20 mouse cellular contexts compared by ENCODE assay signal in genomic region chr1:152040053-152040452, GRCm38 (mm10). TPM values are rescaled to one million over a fixed set of nuclear protein-coding genes. Genes with fewer than 3 reads are reported as not detected.
DNase-seq lines count a peak whose midpoint lies in the region; ATAC-seq and TF ChIP-seq lines count a peak whose summit lies in the region.
"Had no signal": no experiment of that assay in that cellular context is flagged by ENCODE, and none has a peak within 500 bp of the region (broad histone marks: within the 10 kb centered on the region; RNA-seq: fewer than 3 reads in every experiment).

No protein-coding gene starts in this region.

- DNase-seq in hindbrain, embryonic 14.5 days (ENCODE audit: low spot score) = no peak
- DNase-seq in lung, adult 2 months = no peak
- DNase-seq: adrenal gland, adult 2 months; adrenal gland, postnatal 25 days; cerebellum, adult 18-20 months; cerebellum, adult 9-11 months; cerebellum, postnatal 36 days; gastrocnemius, adult 2 months; gastrocnemius, postnatal 36 days; heart, postnatal 4 days had no signal

- WGBS in hindbrain, embryonic 14.5 days = 82% methylated on average over 7 of the region's 7 CpGs
- WGBS in hindbrain, embryonic 13.5 days = 75% methylated on average over 7 of the region's 7 CpGs
- WGBS in intestine, embryonic 15.5 days = 51% methylated on average over 7 of the region's 7 CpGs
- 60% methylated on average over 7 of the region's 7 CpGs for WGBS in stomach, embryonic 15.5 days
- WGBS in lung, adult 2 months = 65% methylated on average over 7 of the region's 7 CpGs

- no peak for TF ChIP-seq CTCF in lung, adult 2 months (IDR thresholded peaks at IDR 0.05; ENCODE audit: insufficient read depth, low read length)

- no peak overlapping the region for H3K9ac ChIP-seq in hindbrain, embryonic 14.5 days
- H3K9ac ChIP-seq in hindbrain, embryonic 13.5 days = no peak overlapping the region
- no peak overlapping the region for H3K9ac ChIP-seq in intestine, embryonic 15.5 days
- H3K9ac ChIP-seq in stomach, embryonic 15.5 days = no peak overlapping the region
- H3K9ac ChIP-seq: embryonic facial prominence, embryonic 13.5 days; forebrain, embryonic 12.5 days; heart, embryonic 13.5 days; hindbrain, embryonic 12.5 days had no signal

- H3K27me3 ChIP-seq in hindbrain, embryonic 14.5 days (ENCODE audit: control insufficient read depth, insufficient read depth, low read length) = no peaks in the 10 kb centered on the region
- no peaks in the 10 kb centered on the region for H3K27me3 ChIP-seq in hindbrain, embryonic 13.5 days
- H3K27me3 ChIP-seq in intestine, embryonic 15.5 days (replicated peaks) = no peaks in the 10 kb centered on the region
- H3K27me3 ChIP-seq in stomach, embryonic 15.5 days (replicated peaks) = no peaks in the 10 kb centered on the region
- H3K27me3 ChIP-seq: CH12.LX; embryonic facial prominence, embryonic 13.5 days; forebrain, embryonic 12.5 days; heart, embryonic 13.5 days; hindbrain, embryonic 12.5 days had no signal

- H3K4me2 ChIP-seq in hindbrain, embryonic 14.5 days (replicated peaks) = no peak overlapping the region
- no peak overlapping the region for H3K4me2 ChIP-seq in hindbrain, embryonic 13.5 days
- H3K4me2 ChIP-seq in intestine, embryonic 15.5 days (replicated peaks) = no peak overlapping the region
- no peak overlapping the region for H3K4me2 ChIP-seq in stomach, embryonic 15.5 days
- H3K4me2 ChIP-seq: embryonic facial prominence, embryonic 13.5 days; forebrain, embryonic 12.5 days; heart, embryonic 13.5 days; hindbrain, embryonic 12.5 days had no signal

- no peaks in the 10 kb centered on the region for H3K9me3 ChIP-seq in hindbrain, embryonic 14.5 days (ENCODE audit: control insufficient read depth, low read length)
- no peaks in the 10 kb centered on the region for H3K9me3 ChIP-seq in hindbrain, embryonic 13.5 days
- no peaks in the 10 kb centered on the region for H3K9me3 ChIP-seq in intestine, embryonic 15.5 days
- H3K9me3 ChIP-seq in stomach, embryonic 15.5 days = no peaks in the 10 kb centered on the region
- H3K9me3 ChIP-seq: embryonic facial prominence, embryonic 13.5 days; forebrain, embryonic 12.5 days; heart, embryonic 13.5 days; hindbrain, embryonic 12.5 days had no signal

- peaks cover 36% of the 10 kb centered on the region for H3K4me1 ChIP-seq in hindbrain, embryonic 14.5 days (replicated peaks; ENCODE audit: control insufficient read depth, insufficient read depth, low read length)
- peaks cover 48% of the 10 kb centered on the region for H3K4me1 ChIP-seq in hindbrain, embryonic 13.5 days (replicated peaks)
- peaks cover 21% of the 10 kb centered on the region for H3K4me1 ChIP-seq in intestine, embryonic 15.5 days (replicated peaks)
- H3K4me1 ChIP-seq in stomach, embryonic 15.5 days = peaks cover 15% of the 10 kb centered on the region; the same call in 1 of the 2 replicates
- H3K4me1 ChIP-seq in lung, adult 2 months (ENCODE audit: control insufficient read depth, insufficient read depth, low read length) = peaks cover 5% of the 10 kb centered on the region

- H3K27ac ChIP-seq in hindbrain, embryonic 14.5 days = 0 out of 2 replicates have a peak overlapping the region, but pooled peaks have one; percentile 14
- no peak overlapping the region for H3K27ac ChIP-seq in hindbrain, embryonic 13.5 days
- peak overlapping the region; percentile 41; the same call in 1 of the 2 replicates for H3K27ac ChIP-seq in intestine, embryonic 15.5 days
- peak overlapping the region; percentile 32; the same call in 1 of the 2 replicates for H3K27ac ChIP-seq in stomach, embryonic 15.5 days
- H3K27ac ChIP-seq: embryonic facial prominence, embryonic 13.5 days; forebrain, embryonic 12.5 days; gastrocnemius, adult 2 months; heart, embryonic 13.5 days; hindbrain, embryonic 12.5 days had no signal

- no peak overlapping the region for H3K4me3 ChIP-seq in hindbrain, embryonic 14.5 days (replicated peaks; ENCODE audit: low read length)
- H3K4me3 ChIP-seq in hindbrain, embryonic 13.5 days = no peak overlapping the region
- H3K4me3 ChIP-seq in intestine, embryonic 15.5 days (replicated peaks) = no peak overlapping the region
- no peak overlapping the region for H3K4me3 ChIP-seq in stomach, embryonic 15.5 days (replicated peaks)
- H3K4me3 ChIP-seq in lung, adult 2 months (replicated peaks; ENCODE audit: extremely low read depth, low read depth, low read length) = no peak overlapping the region
- H3K4me3 ChIP-seq: embryonic facial prominence, embryonic 13.5 days; forebrain, embryonic 12.5 days; gastrocnemius, adult 2 months; heart, embryonic 13.5 days; hindbrain, embryonic 12.5 days had no signal

- no peaks in the 10 kb centered on the region for H3K36me3 ChIP-seq in hindbrain, embryonic 14.5 days (replicated peaks; ENCODE audit: control insufficient read depth, insufficient read depth)
- H3K36me3 ChIP-seq in hindbrain, embryonic 13.5 days = no peaks in the 10 kb centered on the region
- H3K36me3 ChIP-seq in intestine, embryonic 15.5 days = no peaks in the 10 kb centered on the region
- no peaks in the 10 kb centered on the region for H3K36me3 ChIP-seq in stomach, embryonic 15.5 days
- H3K36me3 ChIP-seq: embryonic facial prominence, embryonic 13.5 days; forebrain, embryonic 12.5 days; heart, embryonic 13.5 days; hindbrain, embryonic 12.5 days had no signal

- no peak for ATAC-seq in hindbrain, embryonic 14.5 days (ENCODE audit: low FRiP score)
- ATAC-seq in hindbrain, embryonic 13.5 days (ENCODE audit: low FRiP score) = no peak
- peak; percentile 77 for ATAC-seq in intestine, embryonic 15.5 days
- no peak for ATAC-seq in stomach, embryonic 15.5 days (ENCODE audit: insufficient read depth, low FRiP score, low read depth)
- no peak for ATAC-seq in inflammation-experienced regulatory T-cells, adult 6 months
- ATAC-seq in megakaryocyte, adult 5-6 weeks (ENCODE audit: poor library complexity, severe bottlenecking) = no peak

- no peak for TF ChIP-seq POLR2A in lung, adult 2 months (IDR thresholded peaks at IDR 0.05; ENCODE audit: borderline replicate concordance, extremely low read depth, low read depth, low read length)

RNA-seq across cellular contexts. Expression of gene 1700025G04Rik, which starts 49.9 kb away (rescaled TPM):
- polyA plus RNA-seq in hindbrain, embryonic 14.5 days (2014; fragmentation: Nextera tagmentation; extraction: Ambion mirVana) = 28.8 and 32.6 TPM in 2 replicates
- 41.0 and 41.7 TPM in 2 replicates for polyA plus RNA-seq in hindbrain, embryonic 13.5 days (2015; fragmentation: Nextera tagmentation; extraction: Ambion mirVana)
- 31.1 and 32.8 TPM in 2 replicates for polyA plus RNA-seq in intestine, embryonic 15.5 days (2015; fragmentation: Nextera tagmentation; extraction: Ambion mirVana)
- polyA plus RNA-seq in stomach, embryonic 15.5 days (2015; fragmentation: Nextera tagmentation; extraction: Ambion mirVana) = 32.3 and 35.2 TPM in 2 replicates
- polyA plus RNA-seq in lung, adult 2 months (2012; rRNA removed) = 1.5 and 3.5 TPM in 2 replicates
- polyA plus RNA-seq in inflammation-experienced regulatory T-cells, adult 6 months (2017; shearing (Covaris generic)) = 1 to 10 TPM in 2 of 3 experiments, under 1 TPM in 1; 0.84 to 1.9 (median 1.2) TPM
- 27.8 and 30.1 TPM in 2 replicates for total RNA-seq in megakaryocyte, adult 5-6 weeks (2015)
- 37.2 and 51.1 TPM in 2 replicates for total RNA-seq in megakaryocyte, adult 5-6 weeks (2017)
